In the genomic region with DNA sequence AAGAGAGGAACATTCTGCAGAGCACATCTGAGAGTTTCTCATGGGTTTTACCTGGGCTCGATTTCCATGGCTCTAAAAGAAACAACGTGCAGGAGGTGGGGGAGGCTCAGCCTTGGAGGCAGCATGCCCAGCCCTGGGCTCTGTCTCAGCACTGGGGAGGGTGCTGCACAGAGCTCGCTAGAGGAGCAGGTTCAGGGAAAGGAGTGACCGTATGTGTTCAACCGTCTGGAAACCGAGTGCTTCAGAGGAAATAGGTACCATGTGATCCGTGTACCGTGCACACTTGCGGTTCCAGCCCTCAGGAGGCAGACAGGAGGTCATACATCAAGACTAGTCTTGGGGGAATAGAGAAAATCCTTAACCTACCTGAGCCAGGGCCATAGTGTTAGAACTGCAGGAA, we compare ENCODE assay signal across 14 mouse cellular contexts. TPM values are rescaled to one million over a fixed set of nuclear protein-coding genes. Genes with fewer than 3 reads are reported as not detected.
"Had no signal": no experiment of that assay in that cellular context is flagged by ENCODE, and none has a peak within 500 bp of the region (broad histone marks: within the 10 kb centered on the region; RNA-seq: fewer than 3 reads in every experiment).

No protein-coding gene starts in this region.

- H3K9me3 ChIP-seq: intestine, embryonic 15.5 days; liver, embryonic 15.5 days; midbrain, embryonic 12.5 days; neural tube, embryonic 15.5 days had no signal

- DNase-seq: kidney, postnatal 10 days; lung, adult 2 months; right cerebral cortex, adult 18-20 months; right cerebral cortex, postnatal 25 days had no signal

- H3K4me1 ChIP-seq: intestine, embryonic 15.5 days; liver, embryonic 15.5 days; midbrain, embryonic 12.5 days; neural tube, embryonic 15.5 days had no signal

- H3K4me3 ChIP-seq: intestine, embryonic 15.5 days; layer of hippocampus, adult 2 months; liver, embryonic 15.5 days; midbrain, embryonic 12.5 days; neural tube, embryonic 15.5 days had no signal

- ATAC-seq: intestine, embryonic 15.5 days; lung, postnatal 0 days; midbrain, embryonic 16.5 days had no signal

- H3K27ac ChIP-seq: intestine, embryonic 15.5 days; layer of hippocampus, adult 2 months; liver, embryonic 15.5 days; macrophage; midbrain, embryonic 12.5 days; neural tube, embryonic 15.5 days; stomach, postnatal 0 days had no signal

- H3K4me2 ChIP-seq: intestine, embryonic 15.5 days; liver, embryonic 11.5 days; liver, embryonic 15.5 days; midbrain, embryonic 12.5 days; neural tube, embryonic 15.5 days had no signal

- H3K9ac ChIP-seq: intestine, embryonic 15.5 days; liver, embryonic 15.5 days; midbrain, embryonic 12.5 days; neural tube, embryonic 15.5 days had no signal

- H3K27me3 ChIP-seq: intestine, embryonic 15.5 days; liver, embryonic 15.5 days; midbrain, embryonic 12.5 days; neural tube, embryonic 15.5 days had no signal

- H3K36me3 ChIP-seq: intestine, embryonic 15.5 days; liver, embryonic 15.5 days had no signal

RNA-seq across cellular contexts. Expression of gene Gm26920, which starts 45.9 kb away (rescaled TPM):
- total RNA-seq: layer of hippocampus, adult 2 months had no signal
- polyA plus RNA-seq: liver, embryonic 15.5 days; lung, adult 2 months; macrophage had no signal
